Mouse (Mus musculus): Measurements from ENCODE around the gene Rerg. TPM values are rescaled to one million over a fixed set of nuclear protein-coding genes. Genes with fewer than 3 reads are reported as not detected.

Rerg gene
- polyA plus RNA-seq, 1 experiment from 2014 or later, result 23.9 TPM

GRCm38 (mm10) chr6:137159372-137159926, 10.8 kb downstream of the Rerg start:
- 63% methylated on average over 8 of the region's 8 CpGs for WGBS
- Histone ChIP-seq H3K27me3 (ENCODE audit: insufficient read depth, low read length) (no peaks in the 10 kb centered on the region), H3K9me3 (replicated peaks; ENCODE audit: low read length) (no peaks in the 10 kb centered on the region), H3K4me1 (replicated peaks; ENCODE audit: insufficient read depth, low read length) (no peaks in the 10 kb centered on the region), H3K4me2 (ENCODE audit: low read length) (no peak overlapping the region), H3K9ac (ENCODE audit: low read depth, low read length) (no peak overlapping the region), H3K27ac (no peak overlapping the region), H3K36me3 (ENCODE audit: insufficient read depth, low read length) (no peaks in the 10 kb centered on the region), H3K4me3 (replicated peaks; ENCODE audit: low read depth, low read length) (no peak overlapping the region)
- no peak for ATAC-seq (replicated peaks; ENCODE audit: low FRiP score, low read depth)
- no peak for TF ChIP-seq CTCF (IDR thresholded peaks at IDR 0.05; ENCODE audit: low read depth)
- no peak for DNase-seq (ENCODE audit: low spot score)

GRCm38 (mm10) chr6:137156437-137157219, 13.7 kb downstream of the Rerg start:
- ATAC-seq (replicated peaks; ENCODE audit: low FRiP score, low read depth), result no peak
- no peak overlapping the region for H3K4me3 ChIP-seq (replicated peaks; ENCODE audit: low read depth, low read length)
- no peaks in the 10 kb centered on the region for H3K4me1 ChIP-seq (replicated peaks; ENCODE audit: insufficient read depth, low read length)
- H3K27me3 ChIP-seq (ENCODE audit: insufficient read depth, low read length), result no peaks in the 10 kb centered on the region
- WGBS, result 71% methylated on average over 11 of the region's 11 CpGs
- H3K9me3 ChIP-seq (replicated peaks; ENCODE audit: low read length), result no peaks in the 10 kb centered on the region
- TF ChIP-seq CTCF (IDR thresholded peaks at IDR 0.05; ENCODE audit: low read depth), result no peak
- H3K27ac ChIP-seq, result no peak overlapping the region; the same call in 1 of the 2 replicates
- H3K36me3 ChIP-seq (ENCODE audit: insufficient read depth, low read length), result no peaks in the 10 kb centered on the region
- DNase-seq (ENCODE audit: low spot score), result peak; percentile 43
- no peak overlapping the region for H3K9ac ChIP-seq (ENCODE audit: low read depth, low read length)
- H3K4me2 ChIP-seq (ENCODE audit: low read length), result no peak overlapping the region

GRCm38 (mm10) chr6:137155196-137156137, 14.8 kb downstream of the Rerg start:
- DNase-seq (ENCODE audit: low spot score) (no peak), ATAC-seq (replicated peaks; ENCODE audit: low FRiP score, low read depth) (no peak)
- Histone ChIP-seq H3K9ac (ENCODE audit: low read depth, low read length) (no peak overlapping the region), H3K4me3 (replicated peaks; ENCODE audit: low read depth, low read length) (no peak overlapping the region), H3K27ac (no peak overlapping the region), H3K4me1 (replicated peaks; ENCODE audit: insufficient read depth, low read length) (no peaks in the 10 kb centered on the region), H3K4me2 (ENCODE audit: low read length) (no peak overlapping the region), H3K9me3 (replicated peaks; ENCODE audit: low read length) (no peaks in the 10 kb centered on the region), H3K36me3 (ENCODE audit: insufficient read depth, low read length) (no peaks in the 10 kb centered on the region), H3K27me3 (ENCODE audit: insufficient read depth, low read length) (no peaks in the 10 kb centered on the region)
- no peak for TF ChIP-seq CTCF (IDR thresholded peaks at IDR 0.05; ENCODE audit: low read depth)
- 73% methylated on average over 26 of the region's 26 CpGs for WGBS

- H3K9me3 ChIP-seq (replicated peaks; ENCODE audit: low read length), result no peaks in the 10 kb centered on the region
- no peaks in the 10 kb centered on the region for H3K4me1 ChIP-seq (replicated peaks; ENCODE audit: insufficient read depth, low read length)
- H3K9ac ChIP-seq (ENCODE audit: low read depth, low read length), result no peak overlapping the region
- no peak overlapping the region for H3K27ac ChIP-seq
- no peaks in the 10 kb centered on the region for H3K36me3 ChIP-seq (ENCODE audit: insufficient read depth, low read length)
- TF ChIP-seq CTCF (IDR thresholded peaks at IDR 0.05; ENCODE audit: low read depth), result no peak
- no peak overlapping the region for H3K4me3 ChIP-seq (replicated peaks; ENCODE audit: low read depth, low read length)
- WGBS, result 86% methylated on average over 14 of the region's 14 CpGs
- DNase-seq (ENCODE audit: low spot score) (no peak), ATAC-seq (replicated peaks; ENCODE audit: low FRiP score, low read depth) (peak; percentile 43; the same call in 1 of the 2 replicates)
- no peak overlapping the region for H3K4me2 ChIP-seq (ENCODE audit: low read length)
- no peaks in the 10 kb centered on the region for H3K27me3 ChIP-seq (ENCODE audit: insufficient read depth, low read length)
Measured at GRCm38 (mm10) chr6:137153021-137153420, 17.3 kb downstream of the Rerg start.

GRCm38 (mm10) chr6:137151015-137151414, 19.3 kb downstream of the Rerg start:
- no peak for TF ChIP-seq CTCF (IDR thresholded peaks at IDR 0.05; ENCODE audit: low read depth)
- Histone ChIP-seq H3K27ac (no peak overlapping the region), H3K9me3 (replicated peaks; ENCODE audit: low read length) (no peaks in the 10 kb centered on the region), H3K4me3 (replicated peaks; ENCODE audit: low read depth, low read length) (no peak overlapping the region), H3K36me3 (ENCODE audit: insufficient read depth, low read length) (no peaks in the 10 kb centered on the region), H3K4me2 (ENCODE audit: low read length) (no peak overlapping the region), H3K9ac (ENCODE audit: low read depth, low read length) (no peak overlapping the region), H3K27me3 (ENCODE audit: insufficient read depth, low read length) (no peaks in the 10 kb centered on the region), H3K4me1 (replicated peaks; ENCODE audit: insufficient read depth, low read length) (no peaks in the 10 kb centered on the region)
- no peak for DNase-seq (ENCODE audit: low spot score)
- 95% methylated on average over 2 of the region's 2 CpGs for WGBS
- no peak for ATAC-seq (replicated peaks; ENCODE audit: low FRiP score, low read depth)

GRCm38 (mm10) chr6:137149833-137150232, 20.5 kb downstream of the Rerg start:
- no peak for TF ChIP-seq CTCF (IDR thresholded peaks at IDR 0.05; ENCODE audit: low read depth)
- ATAC-seq (replicated peaks; ENCODE audit: low FRiP score, low read depth) (no peak), DNase-seq (ENCODE audit: low spot score) (no peak)
- Histone ChIP-seq H3K9ac (ENCODE audit: low read depth, low read length) (no peak overlapping the region), H3K9me3 (replicated peaks; ENCODE audit: low read length) (no peaks in the 10 kb centered on the region), H3K4me1 (replicated peaks; ENCODE audit: insufficient read depth, low read length) (no peaks in the 10 kb centered on the region), H3K27ac (no peak overlapping the region), H3K36me3 (ENCODE audit: insufficient read depth, low read length) (no peaks in the 10 kb centered on the region), H3K4me3 (replicated peaks; ENCODE audit: low read depth, low read length) (no peak overlapping the region), H3K4me2 (ENCODE audit: low read length) (no peak overlapping the region), H3K27me3 (ENCODE audit: insufficient read depth, low read length) (no peaks in the 10 kb centered on the region)
- 61% methylated on average over 4 of the region's 4 CpGs for WGBS

All from kidney, postnatal 0 days (tissue).